Mouse (Mus musculus) embryonic stem cell, embryonic (primary cell): ENCODE results near the gene Esrra.

Experiments
- CTCF ChIA-PET, 4 experiments: fragments of 300-600 bp in 2 of 4; fragments of 350-600 bp in 2 of 4; sonication (Branson Sonifier 250); formaldehyde crosslinking; loops; one replicate each; lab custom pipeline; 2022; ENCODE audit warnings: inconsistent platforms in 2 of 4; lab: Charles Lee
- POLR2A ChIA-PET, 4 experiments: fragments of 300-600 bp in 2 of 4; fragments of 350-600 bp in 2 of 4; sonication (Branson Sonifier 250); formaldehyde crosslinking; loops; one replicate each; lab custom pipeline; 2022; ENCODE audit warnings: antibody characterized with exemption in 4 of 4, inconsistent platforms in 1 of 4; lab: Charles Lee

The Esrra gene

DNA sequence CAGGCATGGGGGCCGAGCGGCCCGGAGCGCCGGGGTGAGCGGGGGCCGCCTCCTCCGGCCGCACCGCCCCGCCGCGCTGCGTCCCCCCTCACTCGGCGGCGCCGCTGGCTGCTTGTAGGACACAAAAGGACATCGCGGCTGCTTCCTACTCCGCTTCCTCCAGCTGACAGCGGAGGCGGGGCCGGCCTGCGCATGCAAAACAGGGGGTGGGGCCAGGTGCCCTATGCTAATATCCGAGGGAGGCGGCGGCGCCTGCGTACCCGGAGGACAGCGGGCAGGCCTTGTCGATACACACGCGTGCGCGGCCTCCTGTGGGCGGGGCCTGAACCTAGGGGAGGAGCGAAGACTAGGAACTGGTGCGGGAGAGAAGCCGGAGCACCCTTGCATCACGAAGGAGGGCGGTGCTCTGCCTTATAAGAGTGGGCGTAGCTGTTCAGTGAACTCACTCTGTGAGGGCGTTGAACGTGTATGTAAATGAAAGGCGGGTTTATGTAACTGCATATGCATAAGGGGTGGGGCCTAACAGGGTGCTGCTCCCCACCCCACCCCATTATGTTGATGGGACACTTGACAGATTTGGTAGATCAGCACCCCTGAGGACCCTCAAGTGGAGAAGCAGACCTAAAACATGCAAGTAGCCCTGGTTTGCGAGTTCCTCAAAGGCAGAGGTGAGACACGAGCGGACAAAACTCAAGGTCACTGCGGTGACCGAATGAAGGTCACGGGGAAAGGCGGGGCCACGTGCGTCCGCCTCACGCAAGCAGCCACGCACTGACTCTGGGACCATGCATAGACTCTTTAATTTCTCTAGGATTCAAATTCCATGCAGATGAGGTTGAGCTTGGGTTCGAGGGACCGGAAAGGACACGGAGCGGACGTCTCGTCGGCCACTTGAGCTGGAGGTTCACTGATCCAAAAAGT, at the start of gene Esrra:
TSS of gene Esrra (minus strand) at position 167 of the 921 bp plus-strand sequence.
- CTCF ChIA-PET = interaction anchor here (0.6 to 4.7 kb wide), 24 partner anchors 12 to 524 kb away, joined by 3 to 86 read pairs (median 4); partner anchors contain the start of genes Kcnk4 (in 3 of the 4) and Fkbp2 (in 2 of the 4)
- POLR2A ChIA-PET = interaction anchor here (0.5 to 7.1 kb wide), 52 partner anchors 9 to 1801 kb away, joined by 3 to 58 read pairs (median 5); partner anchors contain the start of genes Bad (in 3 of the 4), Gpr137 (in 3 of the 4), Trmt112 (in 3 of the 4) and Fkbp2 (in 2 of the 4)

DNA sequence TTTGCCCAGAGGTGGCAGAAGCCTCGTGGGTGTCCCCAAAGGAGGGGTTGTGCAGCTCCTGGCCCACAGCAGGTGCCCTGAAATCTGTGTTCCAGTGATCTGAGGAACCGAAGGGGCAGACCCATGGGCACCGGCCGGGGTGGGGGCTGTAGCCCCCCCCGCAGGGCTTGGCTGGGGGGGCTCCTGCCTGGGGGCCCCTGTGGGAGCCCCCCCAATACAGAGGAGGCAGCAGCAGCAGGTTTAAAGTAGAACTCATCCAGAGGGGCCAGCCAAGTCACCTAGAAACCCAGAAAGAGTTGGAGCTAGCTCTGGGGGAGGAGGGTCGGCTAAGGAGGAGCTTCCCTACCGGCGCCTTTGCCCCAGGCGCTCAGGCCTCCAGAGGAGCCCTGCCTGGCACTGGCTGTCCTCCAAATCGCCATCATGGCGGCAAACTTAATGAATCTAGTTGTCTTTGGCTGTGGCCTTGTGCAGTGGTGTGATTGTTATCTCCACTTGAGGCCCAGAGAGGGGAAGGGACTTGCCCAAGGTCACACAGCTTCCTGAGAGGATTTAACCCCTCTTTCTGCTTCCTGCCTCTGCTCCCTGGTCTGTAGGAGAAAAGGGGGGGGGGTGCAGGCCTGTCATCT, 49.0 kb upstream of the Esrra start:
- ChIA-PET POLR2A (interaction anchor here (0.5 to 6.9 kb wide), 43 partner anchors 8 to 1753 kb away, joined by 3 to 134 read pairs (median 4); partner anchors contain the start of genes Fkbp2 (in 3 of the 4), Dnajc4 (in 2 of the 4), Gpr137 (in 2 of the 4) and Nudt22 (in 2 of the 4)), CTCF (interaction anchor here (0.5 to 6.1 kb wide), 45 partner anchors 8 to 593 kb away, joined by 3 to 89 read pairs (median 5); partner anchors contain the start of genes Fkbp2 (in 3 of the 4), Dnajc4 (in 2 of the 4), Bad (in 1 of the 4) and Catsperz (in 1 of the 4))

DNA sequence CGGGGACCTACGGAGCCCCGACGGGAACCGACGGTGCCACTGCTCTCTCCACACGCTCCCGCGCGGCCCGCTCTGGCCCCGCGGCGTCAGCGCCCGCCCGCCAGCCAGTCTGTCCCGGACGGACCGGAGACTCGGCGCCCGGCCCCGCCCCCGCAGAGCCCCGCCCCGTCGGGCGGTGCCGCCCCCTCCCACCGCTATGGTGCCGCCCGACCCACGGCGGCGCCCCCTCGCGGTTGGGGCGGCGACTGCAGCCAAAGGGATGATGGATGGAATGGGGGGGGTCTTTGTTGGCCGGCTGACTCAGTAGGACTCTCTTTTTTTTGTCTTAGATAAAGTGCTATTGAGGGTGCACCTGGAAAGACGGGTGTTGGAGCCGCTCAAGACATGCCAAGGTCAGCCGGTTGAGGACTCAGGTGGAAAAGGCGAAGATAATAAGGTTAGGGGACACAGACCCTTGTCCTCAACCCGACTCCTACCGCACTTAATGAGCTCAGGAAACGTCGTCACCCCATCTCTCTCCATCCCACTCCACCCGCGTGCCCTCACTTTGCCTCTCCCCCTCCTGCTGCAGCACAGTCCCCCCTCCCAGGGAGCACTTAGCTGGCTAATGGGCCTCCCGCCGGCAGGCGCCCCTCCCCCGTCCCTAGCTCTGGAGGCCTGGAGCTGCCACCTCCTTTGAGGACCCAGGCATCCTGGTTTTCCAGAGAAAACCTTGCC, 48.2 kb upstream of the Esrra start:
- CTCF ChIA-PET = interaction anchor here (0.5 to 6.1 kb wide), 44 partner anchors 8 to 593 kb away, joined by 3 to 89 read pairs (median 4); partner anchors contain the start of genes Fkbp2 (in 3 of the 4), Dnajc4 (in 2 of the 4), Bad (in 1 of the 4) and Catsperz (in 1 of the 4)
- POLR2A ChIA-PET = interaction anchor here (0.6 to 6.9 kb wide), 34 partner anchors 8 to 1512 kb away, joined by 3 to 134 read pairs (median 4); partner anchors contain the start of genes Fkbp2 (in 3 of the 4), Gpr137 (in 2 of the 4), Nudt22 (in 2 of the 4) and Trpt1 (in 2 of the 4)

DNA sequence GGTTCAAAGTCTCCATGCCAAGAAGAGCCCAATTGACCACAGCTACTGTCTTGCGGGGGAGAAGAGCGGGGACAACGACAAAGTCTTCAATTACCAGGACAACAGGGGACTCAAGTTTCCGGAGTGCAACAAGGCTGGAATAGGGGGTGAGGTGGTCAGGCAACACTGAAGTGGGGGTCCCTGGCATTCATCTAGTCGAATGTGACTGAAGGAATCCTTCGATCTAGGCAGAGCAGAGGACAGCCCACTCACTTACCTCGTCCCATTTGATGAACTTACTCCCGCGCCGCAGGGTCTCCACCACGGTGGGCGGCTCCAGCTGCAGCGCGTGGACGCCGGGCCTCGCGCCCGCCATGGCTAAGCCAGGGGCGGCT, 47.7 kb upstream of the Esrra start:
- ChIA-PET POLR2A (interaction anchor here in 3 of 4 experiments (0.6 to 6.9 kb wide), 16 partner anchors 8 to 1060 kb away, joined by 3 to 134 read pairs (median 7); partner anchors contain the start of genes Fkbp2 (in 3 of the 3), Nudt22 (in 2 of the 3), Trpt1 (in 2 of the 3) and Stip1 (in 1 of the 3)), CTCF (interaction anchor here (1.0 to 6.1 kb wide), 13 partner anchors 10 to 131 kb away, joined by 3 to 89 read pairs (median 10); partner anchors contain the start of genes Fkbp2 (in 3 of the 4), Catsperz (in 1 of the 4), Dnajc4 (in 1 of the 4) and Esrra (in 1 of the 4))

DNA sequence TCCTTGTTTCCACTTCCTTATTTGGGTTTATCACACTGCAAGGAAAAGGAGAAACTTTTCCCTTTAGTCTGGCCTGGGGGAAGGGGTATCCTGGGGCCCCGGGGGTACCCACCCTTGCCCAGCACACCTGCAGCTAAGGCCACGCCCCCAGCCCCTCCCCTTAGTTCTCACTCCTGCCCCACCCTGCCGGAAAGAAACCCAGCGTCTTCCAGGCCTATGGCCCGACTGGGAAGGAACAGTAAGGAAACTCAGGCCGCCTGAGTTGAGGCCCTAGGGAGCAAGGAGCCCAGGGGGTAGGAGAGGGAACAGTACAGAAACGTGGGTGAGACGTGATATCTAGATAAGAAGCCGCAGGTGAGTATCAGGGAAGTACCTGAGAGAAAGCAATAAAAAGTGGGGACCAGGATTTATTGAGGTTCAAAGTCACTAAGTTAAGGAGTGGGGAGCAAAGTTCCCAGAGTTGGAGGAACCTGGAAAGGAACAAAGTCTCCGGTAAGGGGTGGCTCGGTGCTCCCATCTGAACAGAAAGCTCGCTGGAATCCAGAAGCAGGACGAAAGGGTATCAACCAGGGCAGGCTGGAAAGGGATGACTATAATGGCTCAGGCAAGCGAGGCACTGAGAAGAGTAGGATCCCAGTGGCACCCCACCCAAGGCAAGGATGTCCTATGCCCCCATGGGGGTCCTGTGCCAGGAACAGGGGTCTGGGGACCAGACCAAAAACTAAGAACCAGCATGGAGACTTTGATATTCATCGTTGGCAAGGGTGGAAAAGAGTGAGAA, 47.1 kb upstream of the Esrra start:
- CTCF ChIA-PET = interaction anchor here in 3 of 4 experiments (2.2 to 6.1 kb wide), 4 partner anchors 10 to 16 kb away, joined by 14 to 89 read pairs (median 34); partner anchors contain the start of gene Fkbp2 (in 2 of the 3)

DNA sequence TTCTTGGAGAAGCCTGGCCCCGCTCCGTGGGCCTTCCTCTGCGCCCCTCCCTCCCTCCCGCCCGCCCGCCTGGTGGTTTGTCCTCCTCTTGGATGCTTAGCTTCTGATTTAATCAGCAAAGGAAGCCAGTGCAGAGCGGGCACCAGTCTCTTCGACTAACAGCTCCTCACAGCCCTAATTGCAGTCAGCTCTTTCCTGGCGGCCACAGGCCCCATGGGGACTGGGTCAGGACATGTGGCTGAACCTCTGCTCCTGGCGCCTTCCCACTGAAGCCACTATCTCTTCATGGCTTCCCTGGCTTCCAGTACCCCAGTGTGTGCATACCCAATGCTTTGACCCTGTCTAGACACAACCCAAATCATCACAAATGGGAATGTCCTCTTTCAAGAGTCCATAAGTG, 34.8 kb upstream of the Esrra start:
- ChIA-PET CTCF (interaction anchor here (0.5 to 7.6 kb wide), 9 partner anchors 13 to 122 kb away, joined by 3 to 41 read pairs (median 4); partner anchors contain the start of genes Catsperz (in 1 of the 4) and Plcb3 (in 1 of the 4)), POLR2A (interaction anchor here in 3 of 4 experiments (0.6 to 12.2 kb wide), 19 partner anchors 9 to 567 kb away, joined by 3 to 134 read pairs (median 4); partner anchors contain the start of genes Bad (in 2 of the 3), Dnajc4 (in 2 of the 3), Gpr137 (in 2 of the 3) and Nudt22 (in 2 of the 3))

More for the DNA sequence above, 47.1 kb upstream of the Esrra start:
- POLR2A ChIA-PET = interaction anchor here in 3 of 4 experiments (0.6 to 6.9 kb wide), 10 partner anchors 8 to 1745 kb away, joined by 3 to 134 read pairs (median 4); partner anchors contain the start of genes Fkbp2 (in 2 of the 3), Nudt22 (in 1 of the 3) and Trpt1 (in 1 of the 3)

DNA sequence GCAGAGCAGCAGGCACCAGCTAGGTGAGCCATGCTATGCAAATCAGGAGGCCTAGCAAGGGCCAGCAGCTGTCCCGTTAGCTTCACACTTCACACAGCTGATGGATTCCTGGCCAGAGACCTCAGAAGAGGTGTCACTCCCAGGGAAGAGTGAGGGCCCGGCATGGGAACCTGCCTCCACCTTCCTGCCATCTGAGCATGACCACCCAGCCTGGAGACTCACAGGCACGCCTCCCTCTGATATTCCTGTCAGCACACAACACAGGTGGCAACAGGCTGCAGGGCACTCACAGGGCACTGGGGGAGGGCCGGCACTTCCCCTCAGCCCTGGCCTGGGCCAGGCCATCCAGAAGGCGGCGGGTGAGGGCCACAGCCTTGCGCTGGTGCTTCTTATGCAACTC, 33.8 kb upstream of the Esrra start:
- POLR2A ChIA-PET = interaction anchor here in 3 of 4 experiments (0.9 to 12.2 kb wide), 12 partner anchors 8 to 41 kb away, joined by 3 to 134 read pairs (median 4); partner anchors contain the start of genes Dnajc4 (in 2 of the 3), Nudt22 (in 2 of the 3), Trpt1 (in 2 of the 3) and Bad (in 1 of the 3)

DNA sequence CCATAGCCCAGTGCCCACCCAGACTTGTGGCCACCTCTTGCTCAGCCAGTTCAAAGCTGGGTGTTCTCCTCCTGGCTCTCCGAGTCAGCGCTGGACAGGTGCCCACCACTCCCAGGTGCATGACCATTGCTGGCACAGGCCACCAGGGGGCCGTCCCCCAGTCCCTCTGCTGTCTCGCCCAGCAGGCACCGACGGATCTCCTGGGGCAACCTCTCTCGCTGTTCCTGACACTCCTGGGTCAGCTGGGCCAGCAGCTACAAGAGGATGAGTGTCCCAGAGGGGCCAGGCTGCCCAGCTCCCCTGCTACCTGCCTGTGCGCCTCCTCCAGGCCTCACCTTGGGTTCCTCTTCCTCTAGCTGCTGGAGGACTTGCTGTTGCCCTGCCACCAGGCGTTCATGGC, 32.4 kb upstream of the Esrra start:
- CTCF ChIA-PET = interaction anchor here in 2 of 4 experiments (1.2 to 7.6 kb wide), 4 partner anchors 11 to 25 kb away, joined by 3 to 42 read pairs (median 28); partner anchors contain the start of gene Fkbp2 (in 1 of the 2)
- POLR2A ChIA-PET = interaction anchor here in 3 of 4 experiments (0.9 to 12.2 kb wide), 11 partner anchors 10 to 384 kb away, joined by 3 to 134 read pairs (median 13); partner anchors contain the start of genes Bad (in 2 of the 3), Gpr137 (in 2 of the 3), Esrra (in 1 of the 3) and Fkbp2 (in 1 of the 3)

More for the DNA sequence above, 33.8 kb upstream of the Esrra start:
- CTCF ChIA-PET = interaction anchor here in 3 of 4 experiments (1.2 to 7.6 kb wide), 6 partner anchors 14 to 65 kb away, joined by 3 to 41 read pairs (median 5); no protein-coding TSS in a partner anchor

DNA sequence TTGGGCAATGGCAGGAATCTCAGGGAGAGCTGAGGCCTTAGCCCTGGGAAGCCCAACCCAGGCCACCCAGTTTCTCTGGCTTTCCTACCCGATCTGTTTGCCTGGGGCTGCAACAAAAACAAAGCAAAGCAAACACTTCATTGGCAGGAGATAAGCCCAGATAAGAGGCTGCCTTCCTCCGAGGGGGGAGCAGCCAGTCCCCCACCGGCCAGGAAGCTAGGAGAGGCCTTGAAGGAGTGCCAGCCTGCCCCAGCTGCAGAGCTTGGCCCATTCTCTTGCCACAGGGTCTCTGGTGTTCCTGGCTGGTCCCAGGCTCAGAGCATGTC, 31.1 kb upstream of the Esrra start:
- CTCF ChIA-PET = interaction anchor here in 1 of 4 experiments (0.8 to 7.6 kb wide), 5 partner anchors 10 to 350 kb away, joined by 3 to 42 read pairs (median 19); partner anchors contain the start of genes Bad, Fkbp2 and Gpr137

DNA sequence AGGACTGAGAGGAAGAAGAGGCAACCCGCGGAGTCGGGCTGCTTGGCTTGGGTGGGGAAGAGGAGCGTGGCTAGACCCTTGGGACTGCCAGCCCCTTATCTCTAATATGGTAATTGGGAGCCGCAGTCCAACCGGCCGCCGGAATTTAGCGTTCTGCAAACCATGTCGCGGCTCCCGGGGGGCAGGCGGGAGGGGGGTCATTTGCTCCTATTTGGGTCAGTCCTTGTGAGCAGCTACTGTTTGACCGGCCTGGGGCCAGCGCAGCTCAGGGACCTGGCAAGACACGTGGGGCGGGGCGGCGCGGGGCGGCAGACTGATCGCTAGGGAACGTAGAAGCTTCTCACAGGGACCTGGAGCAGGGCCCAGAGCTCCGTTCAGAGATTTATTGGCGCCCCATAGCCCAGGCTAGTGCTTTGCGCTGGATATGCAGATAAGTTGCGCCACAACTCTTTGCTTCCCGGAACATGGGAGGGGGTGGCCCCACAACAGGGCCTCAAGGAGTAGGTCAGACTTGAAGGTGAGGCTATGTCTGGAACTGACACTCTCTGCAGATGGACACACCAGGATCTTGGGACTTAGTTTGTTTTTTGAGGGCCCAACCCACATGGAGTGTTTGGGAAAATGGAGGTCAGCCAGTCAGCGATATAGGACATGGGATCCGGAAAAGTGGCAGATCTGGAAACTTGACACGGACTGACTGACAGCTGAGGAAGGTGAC, 30.5 kb upstream of the Esrra start:
- CTCF ChIA-PET = interaction anchor here in 3 of 4 experiments (0.6 to 7.6 kb wide), 14 partner anchors 10 to 349 kb away, joined by 3 to 42 read pairs (median 4); partner anchors contain the start of genes Bad (in 1 of the 3), Esrra (in 1 of the 3), Fkbp2 (in 1 of the 3) and Gpr137 (in 1 of the 3)
- POLR2A ChIA-PET = interaction anchor here (0.5 to 12.2 kb wide), 47 partner anchors 10 to 1771 kb away, joined by 3 to 134 read pairs (median 6); partner anchors contain the start of genes Bad (in 4 of the 4), Gpr137 (in 4 of the 4), Fkbp2 (in 3 of the 4) and Esrra (in 2 of the 4)

More for the DNA sequence above, 31.1 kb upstream of the Esrra start:
- POLR2A ChIA-PET = interaction anchor here (0.5 to 12.2 kb wide), 31 partner anchors 8 to 319 kb away, joined by 3 to 134 read pairs (median 8); partner anchors contain the start of genes Bad (in 4 of the 4), Gpr137 (in 4 of the 4), Fkbp2 (in 2 of the 4) and Nudt22 (in 2 of the 4)

DNA sequence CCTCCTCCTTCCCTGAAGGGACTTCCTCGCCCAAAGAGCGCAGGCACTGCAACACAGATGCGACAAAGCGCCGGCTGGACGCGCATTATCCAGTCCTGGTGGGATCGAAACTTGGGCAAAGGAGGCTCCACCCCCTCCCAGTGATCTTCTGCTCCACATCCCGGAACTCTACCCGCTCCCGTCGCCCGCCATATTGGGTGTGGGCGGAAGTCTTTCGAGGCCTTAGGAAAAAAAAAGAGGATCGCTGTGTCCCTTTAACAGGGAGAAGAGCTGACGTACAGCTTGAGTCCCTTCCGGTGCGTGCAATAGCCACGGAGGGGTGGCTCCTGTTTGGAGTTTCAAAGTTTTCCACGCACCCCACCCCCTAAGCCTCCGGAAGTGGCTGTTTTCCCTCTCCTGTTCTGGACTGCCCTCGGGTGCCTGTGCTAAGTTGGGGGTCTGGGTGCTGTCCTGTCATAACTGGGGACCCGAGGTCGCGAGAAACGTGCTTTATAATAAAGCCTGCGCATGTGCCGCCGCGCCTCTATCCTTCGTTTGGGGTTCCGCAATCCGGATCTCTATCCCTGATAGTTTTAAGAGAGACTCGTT, 29.9 kb upstream of the Esrra start:
- CTCF ChIA-PET = interaction anchor here in 3 of 4 experiments (0.6 to 7.6 kb wide), 19 partner anchors 9 to 120 kb away, joined by 3 to 42 read pairs (median 4); partner anchors contain the start of genes Bad (in 2 of the 3), Gpr137 (in 2 of the 3), Esrra (in 1 of the 3) and Fkbp2 (in 1 of the 3)

DNA sequence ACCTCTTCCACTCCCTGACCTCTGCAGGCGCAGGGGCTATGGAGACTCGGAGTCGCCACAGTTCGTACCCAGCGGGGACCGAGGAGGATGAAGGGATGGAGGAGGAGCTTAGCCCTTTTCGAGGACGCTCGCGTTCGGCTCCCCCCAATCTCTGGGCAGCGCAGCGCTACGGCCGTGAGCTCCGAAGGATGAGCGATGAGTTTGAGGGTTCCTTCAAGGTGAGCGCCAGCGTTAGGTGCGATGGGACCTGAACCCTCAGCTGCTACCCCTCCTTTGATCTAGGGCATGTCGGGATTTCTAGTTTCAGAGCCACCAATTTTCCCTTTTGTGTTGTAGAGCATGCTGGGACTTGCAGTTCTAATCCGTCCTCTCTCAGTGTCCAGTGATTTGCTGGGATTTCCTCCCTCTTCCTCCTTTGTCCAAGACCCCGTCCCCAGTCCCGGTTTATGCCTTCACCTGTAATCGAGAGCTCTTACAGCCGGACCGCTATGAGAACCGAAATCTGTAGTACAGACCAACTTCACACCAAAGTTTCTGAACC, 29.1 kb upstream of the Esrra start:
- ChIA-PET CTCF (interaction anchor here in 3 of 4 experiments (0.7 to 7.6 kb wide), 15 partner anchors 8 to 499 kb away, joined by 3 to 42 read pairs (median 4); partner anchors contain the start of genes Bad (in 3 of the 3), Gpr137 (in 3 of the 3), Esrra (in 1 of the 3) and Fkbp2 (in 1 of the 3)), POLR2A (interaction anchor here (0.7 to 12.2 kb wide), 49 partner anchors 8 to 1773 kb away, joined by 3 to 134 read pairs (median 5); partner anchors contain the start of genes Bad (in 4 of the 4), Gpr137 (in 4 of the 4), Fkbp2 (in 3 of the 4) and Esrra (in 2 of the 4))

More for the DNA sequence above, 29.9 kb upstream of the Esrra start:
- POLR2A ChIA-PET = interaction anchor here (0.6 to 12.2 kb wide), 53 partner anchors 9 to 1772 kb away, joined by 3 to 134 read pairs (median 5); partner anchors contain the start of genes Bad (in 4 of the 4), Gpr137 (in 4 of the 4), Fkbp2 (in 3 of the 4) and Esrra (in 2 of the 4)
